Mouse (Mus musculus) limb, embryonic 14.5 days (tissue): ENCODE results near the gene Il4ra. TPM values are rescaled to one million over a fixed set of nuclear protein-coding genes. Genes with fewer than 3 reads are reported as not detected.

Experiments
- ATAC-seq: fragments of 200-750 bp; cut with Nextera tagmentation; 2 replicates; pipeline ENCODE4 v1.8.0; 2017; ENCODE audit warnings: low read depth, moderate number of reproducible peaks, moderate TSS enrichment; ENCODE audit not compliant: low FRiP score
- DNase-seq: peaks from one replicate; pipeline ENCODE4 v3.0.0-alpha.2; 2015; ENCODE audit warnings: low spot score
- H3K27ac ChIP-seq: fragments of 300-500 bp; sonication (generic); replicated peaks from 2 replicates; pipeline ENCODE4 v1.5.1; 2014; ENCODE audit warnings: low read depth, mild to moderate bottlenecking, low read length, moderate library complexity, mixed read lengths
- H3K27me3 ChIP-seq: fragments of 300-500 bp; sonication (generic); 2 replicates; pipeline ENCODE4 v1.6.1; 2014; ENCODE audit warnings: low read length, mixed read lengths; ENCODE audit not compliant: control insufficient read depth, insufficient read depth
- H3K36me3 ChIP-seq: fragments of 300-500 bp; sonication (generic); 2 replicates; pipeline ENCODE4 v1.6.1; 2014; ENCODE audit warnings: mild to moderate bottlenecking, low read length, moderate library complexity, mixed read lengths; ENCODE audit not compliant: control insufficient read depth, insufficient read depth
- H3K4me1 ChIP-seq: fragments of 300-500 bp; sonication (generic); 2 replicates; pipeline ENCODE4 v1.6.1; 2014; ENCODE audit warnings: antibody characterized with exemption, low read length, mixed read lengths; ENCODE audit not compliant: control insufficient read depth, insufficient read depth
- H3K4me2 ChIP-seq: fragments of 300-500 bp; sonication (generic); replicated peaks from 2 replicates; pipeline ENCODE4 v1.6.1; 2014; ENCODE audit warnings: low read depth, mild to moderate bottlenecking, low read length, moderate library complexity; ENCODE audit not compliant: severe bottlenecking
- H3K4me3 ChIP-seq: fragments of 300-500 bp; sonication (generic); replicated peaks from 2 replicates; pipeline ENCODE4 v1.5.1; 2014; ENCODE audit warnings: low read length
- H3K9ac ChIP-seq: fragments of 300-500 bp; sonication (generic); 2 replicates; pipeline ENCODE4 v1.6.1; 2014; ENCODE audit warnings: mild to moderate bottlenecking, low read depth, low read length, moderate library complexity; ENCODE audit not compliant: severe bottlenecking
- H3K9me3 ChIP-seq: fragments of 300-500 bp; sonication (generic); 2 replicates; pipeline ENCODE4 v1.6.1; 2016; ENCODE audit warnings: low read length; ENCODE audit not compliant: control insufficient read depth
- POLR2A ChIP-seq: fragments of 200-500 bp; IDR thresholded peaks from 2 replicates; pipeline ENCODE4 v1.8.0; 2012; ENCODE audit warnings: inconsistent platforms, mild to moderate bottlenecking, moderate library complexity, borderline replicate concordance; ENCODE audit not compliant: insufficient read depth, insufficient read length; ENCODE audit errors: extremely low read depth
- WGBS: fragments of 180-500 bp; shearing (Covaris S2); extraction: QIAGEN DNeasy Blood & Tissue Kit; methylation state at CpG from one replicate; pipeline ENCODE4 v1.1.7; 2014; 5-methylcytosine and 5-hydroxymethylcytosine counted together
- polyA plus RNA-seq, 2 experiments: library from polyadenylated mRNA; depleted of rRNA in 1 of 2; stranded (reverse) in 1 of 2; unstranded in 1 of 2; fragments of >200 nt; fragmentation: Nextera tagmentation in 1 of 2; extraction: Ambion mirVana in 1 of 2; gene quantifications; 2 replicates each; pipeline versions ENCODE4 v1.2.1 to v1.2.3; 2012 to 2014

The Il4ra gene
- polyA plus RNA-seq, 2 experiments = 7.3 to 8.6 TPM

- no peaks in the 10 kb centered on the region for H3K27me3 ChIP-seq
- no peaks in the 10 kb centered on the region; the same call in 1 of the 2 replicates for H3K36me3 ChIP-seq
- H3K4me3 ChIP-seq = peak overlapping the region; percentile 36
- no peak overlapping the region for H3K27ac ChIP-seq
- H3K9ac ChIP-seq = peak overlapping the region; percentile 48; the same call in 1 of the 2 replicates
- 7% methylated on average over 16 of the region's 16 CpGs for WGBS
- H3K9me3 ChIP-seq = no peaks in the 10 kb centered on the region
- DNase-seq (no peak), ATAC-seq (0 out of 2 replicates have a peak, but pooled peaks have one; percentile 3)
- peaks cover 13% of the 10 kb centered on the region for H3K4me1 ChIP-seq
- no peak for TF ChIP-seq POLR2A
- H3K4me2 ChIP-seq = peak overlapping the region; percentile 83
Measured at GRCm38 (mm10) chr7:125580625-125581316, 28.9 kb downstream of the Il4ra start.

GRCm38 (mm10) chr7:125581317-125581672 lies 29.4 kb downstream of the Il4ra start:
- DNase-seq (peak; percentile 80), ATAC-seq (peak; percentile 79)
- Histone ChIP-seq H3K36me3 (no peaks in the 10 kb centered on the region; the same call in 1 of the 2 replicates), H3K4me3 (peak overlapping the region; percentile 36), H3K27ac (no peak overlapping the region), H3K27me3 (no peaks in the 10 kb centered on the region), H3K4me1 (peaks cover 13% of the 10 kb centered on the region), H3K4me2 (peak overlapping the region; percentile 83), H3K9ac (peak overlapping the region; percentile 48; the same call in 1 of the 2 replicates), H3K9me3 (no peaks in the 10 kb centered on the region)
- WGBS = 0% methylated on average over 21 of the region's 21 CpGs
- TF ChIP-seq POLR2A = no peak

- 73% methylated on average over 6 of the region's 6 CpGs for WGBS
- DNase-seq (no peak), ATAC-seq (no peak)
- Histone ChIP-seq H3K4me3 (no peak overlapping the region), H3K4me1 (peaks cover 10% of the 10 kb centered on the region), H3K9me3 (no peaks in the 10 kb centered on the region), H3K36me3 (no peaks in the 10 kb centered on the region), H3K27me3 (no peaks in the 10 kb centered on the region), H3K27ac (no peak overlapping the region), H3K9ac (no peak overlapping the region), H3K4me2 (no peak overlapping the region)
- TF ChIP-seq POLR2A = no peak
Measured at GRCm38 (mm10) chr7:125583325-125584004, 31.5 kb downstream of the Il4ra start.

- Histone ChIP-seq H3K27me3 (no peaks in the 10 kb centered on the region), H3K4me1 (peaks cover 10% of the 10 kb centered on the region), H3K9ac (no peak overlapping the region), H3K36me3 (no peaks in the 10 kb centered on the region), H3K4me3 (no peak overlapping the region), H3K4me2 (no peak overlapping the region), H3K27ac (no peak overlapping the region), H3K9me3 (no peaks in the 10 kb centered on the region)
- DNase-seq (no peak), ATAC-seq (no peak)
- WGBS = 88% methylated on average over 5 of the region's 5 CpGs
- TF ChIP-seq POLR2A = no peak
Measured at GRCm38 (mm10) chr7:125584005-125584369, 32.1 kb downstream of the Il4ra start.

GRCm38 (mm10) chr7:125586355-125586754 lies 34.4 kb downstream of the Il4ra start:
- H3K9ac ChIP-seq = no peak overlapping the region
- no peak for TF ChIP-seq POLR2A
- 99% methylated on average over 23 of the region's 23 CpGs for WGBS
- no peak overlapping the region for H3K4me2 ChIP-seq
- H3K4me1 ChIP-seq = no peaks in the 10 kb centered on the region
- ATAC-seq = no peak
- DNase-seq = no peak
- H3K36me3 ChIP-seq = no peaks in the 10 kb centered on the region
- H3K9me3 ChIP-seq = no peaks in the 10 kb centered on the region
- no peak overlapping the region for H3K27ac ChIP-seq
- no peak overlapping the region for H3K4me3 ChIP-seq
- H3K27me3 ChIP-seq = no peaks in the 10 kb centered on the region
